Mouse (Mus musculus) spleen, postnatal 14 days (tissue): ENCODE measurements around the gene Exosc2.
"Not testable (repeated sequence)": the region's sequence is repeated elsewhere in the genome, so short reads cannot be mapped to it uniquely, and the experiment has no call there.

ENCODE experiments used
- DNase-seq, 2 experiments: peaks; one replicate each; pipeline ENCODE4 v3.0.0; 2021 to 2022; ENCODE audit warnings: low spot score in 2 of 2

Exosc2 gene

DNA sequence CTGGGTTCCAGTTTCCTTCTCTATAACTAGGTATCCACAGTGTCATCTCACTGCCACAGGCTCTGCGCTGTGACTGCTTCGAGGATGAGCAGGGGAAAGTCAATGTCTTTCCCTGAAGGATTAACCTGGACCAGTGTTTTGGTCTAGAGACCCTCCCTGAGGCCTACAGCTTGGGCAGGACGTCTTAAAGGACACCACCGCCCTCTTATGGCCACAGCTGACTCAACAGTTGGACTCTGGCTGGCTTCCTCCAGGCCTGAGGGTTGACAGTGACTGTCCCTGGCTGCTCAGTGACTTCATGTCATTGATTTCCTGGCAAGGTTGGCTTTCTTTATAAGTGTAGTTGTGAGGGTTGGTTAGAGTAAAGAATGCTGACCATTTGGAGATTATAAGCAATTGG is 3.2 kb upstream of the Exosc2 start:
- DNase-seq, result no peak

DNA sequence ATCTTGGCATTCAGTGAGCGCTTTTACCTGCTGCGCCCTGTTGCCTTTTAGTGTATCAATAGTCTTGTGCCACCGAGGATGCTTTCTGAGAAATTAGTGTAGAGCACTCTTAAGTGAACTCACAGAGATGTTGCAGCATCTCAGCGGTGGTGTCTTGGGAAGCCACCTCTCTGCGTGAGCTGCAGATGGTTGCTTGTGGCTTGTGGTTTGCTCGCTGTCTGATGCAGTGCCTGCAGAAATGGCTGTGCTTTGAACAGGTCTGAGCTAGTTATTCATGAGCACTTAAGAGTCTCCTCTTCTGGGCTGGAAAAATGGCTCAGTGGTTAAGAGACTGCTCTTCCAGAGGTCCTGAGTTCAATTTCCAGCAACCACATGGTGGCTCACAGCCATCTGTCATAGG is 8.1 kb downstream of the Exosc2 start:
- DNase-seq, result no peak

GRCm38 (mm10) chr2:31681051-31681707 is 10.7 kb downstream of the Exosc2 start:
- not testable (repeated sequence) for DNase-seq

- no peak for DNase-seq
Observed at GRCm38 (mm10) chr2:31681731-31682235, 11.3 kb downstream of the Exosc2 start.

DNA sequence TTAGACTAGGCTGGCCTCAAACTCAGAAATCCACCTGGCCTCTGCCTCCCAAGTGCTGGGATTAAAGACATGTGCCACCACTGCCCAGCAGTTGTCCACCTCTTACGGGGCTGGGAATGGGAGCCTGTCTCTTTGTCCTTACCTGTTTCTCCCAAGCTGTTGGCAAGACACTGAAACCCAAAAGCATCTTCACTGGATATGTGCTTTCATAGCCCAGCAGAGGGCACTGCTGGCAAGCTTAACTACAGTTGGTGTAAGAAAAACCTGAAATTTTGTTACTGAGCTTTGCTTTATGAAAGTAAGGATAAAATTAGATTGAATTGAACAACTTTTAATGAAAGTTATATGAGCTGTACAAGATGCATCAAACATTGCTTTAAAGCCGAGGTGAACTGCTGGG is 13.2 kb downstream of the Exosc2 start:
- DNase-seq, result peak in 1 of 2 experiments; percentile 36

DNA sequence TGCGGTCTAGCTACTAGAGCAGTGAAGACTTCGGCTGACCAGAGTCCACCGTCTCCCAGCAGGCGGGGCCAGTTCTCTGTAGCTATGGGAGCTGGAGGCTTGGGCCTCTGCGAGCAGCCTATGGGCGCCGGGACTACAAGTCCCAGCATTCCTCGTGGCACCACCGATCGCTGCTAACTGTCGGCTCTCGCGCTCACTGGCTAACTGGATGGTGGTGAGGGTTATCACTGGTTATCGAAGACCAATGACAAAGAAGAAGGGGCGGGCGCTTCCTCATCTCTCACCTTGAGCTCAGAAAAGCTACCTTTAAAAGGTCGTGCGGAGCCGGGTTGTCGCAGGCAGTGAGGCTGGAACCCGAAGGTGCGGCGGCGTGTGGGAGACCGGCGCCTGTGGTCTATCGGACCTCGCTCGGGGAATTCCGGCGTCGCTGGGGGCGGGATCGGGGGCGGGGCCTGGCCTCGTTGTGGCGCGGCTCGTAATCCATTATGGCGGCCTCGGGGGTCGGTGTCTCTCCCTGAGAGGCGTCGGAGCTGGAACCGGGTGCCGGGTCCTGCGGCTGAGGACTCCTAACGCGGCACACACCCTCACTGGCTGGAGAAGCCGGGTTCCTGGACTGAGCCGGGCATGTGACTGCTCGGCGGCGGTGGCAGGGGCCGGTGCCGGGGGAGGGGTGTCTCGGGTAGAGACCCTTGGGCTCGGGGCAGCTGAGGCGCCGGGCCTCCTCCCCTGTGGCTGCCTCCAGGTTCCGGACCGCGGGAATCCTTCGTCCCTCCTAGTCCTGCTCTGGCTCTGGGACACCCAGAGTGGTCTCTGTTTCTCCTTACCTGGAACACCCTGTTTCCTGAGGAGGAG is 17.8 kb downstream of the Exosc2 start, which contains the start of gene Abl1:
TSS of gene Abl1 (plus strand) at position 303 of the 852 bp plus-strand sequence.
- DNase-seq, result peak; percentile 82 to 88

DNA sequence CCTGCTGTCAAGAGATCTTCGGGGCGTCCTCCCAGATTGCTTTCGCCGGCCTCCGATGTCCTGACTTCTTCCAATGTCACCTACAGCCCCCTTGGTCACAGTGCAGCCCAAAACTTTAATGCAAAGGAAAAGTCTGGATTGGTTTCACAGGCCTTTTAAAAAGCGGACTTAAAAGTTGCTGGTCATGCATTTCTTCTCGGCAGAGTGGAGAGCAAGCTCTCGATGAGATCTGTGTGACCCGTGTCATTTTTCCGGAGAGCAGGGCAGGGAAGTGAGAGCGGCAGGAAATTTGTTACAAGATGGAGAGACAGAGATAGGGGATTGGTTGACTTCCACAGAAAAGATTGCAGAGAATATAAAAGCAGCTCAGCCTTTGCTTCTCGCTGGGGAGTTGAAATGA is 18.5 kb downstream of the Exosc2 start:
- DNase-seq, result no peak

GRCm38 (mm10) chr2:31690063-31690462 is 19.5 kb downstream of the Exosc2 start:
- DNase-seq, result no peak

DNA sequence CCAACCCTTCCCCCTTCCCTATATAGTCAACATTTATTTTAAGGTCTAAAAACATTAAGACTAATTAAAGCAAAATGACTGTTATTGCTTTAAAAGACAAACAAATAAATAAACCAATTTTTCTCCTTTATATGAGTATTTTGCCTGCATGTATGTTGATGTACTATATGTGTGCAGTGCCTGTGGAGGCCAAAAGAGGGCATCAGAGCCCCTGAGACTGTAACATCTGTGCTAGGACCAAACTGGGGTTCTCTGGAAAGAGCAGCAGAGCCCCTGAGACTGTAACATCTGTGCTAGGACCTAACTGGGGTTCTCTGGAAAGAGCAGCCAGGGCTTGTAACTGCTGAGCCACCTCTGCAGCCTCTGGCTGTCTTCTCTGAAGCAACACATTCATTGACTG is 27.7 kb downstream of the Exosc2 start:
- DNase-seq, result no peak

DNA sequence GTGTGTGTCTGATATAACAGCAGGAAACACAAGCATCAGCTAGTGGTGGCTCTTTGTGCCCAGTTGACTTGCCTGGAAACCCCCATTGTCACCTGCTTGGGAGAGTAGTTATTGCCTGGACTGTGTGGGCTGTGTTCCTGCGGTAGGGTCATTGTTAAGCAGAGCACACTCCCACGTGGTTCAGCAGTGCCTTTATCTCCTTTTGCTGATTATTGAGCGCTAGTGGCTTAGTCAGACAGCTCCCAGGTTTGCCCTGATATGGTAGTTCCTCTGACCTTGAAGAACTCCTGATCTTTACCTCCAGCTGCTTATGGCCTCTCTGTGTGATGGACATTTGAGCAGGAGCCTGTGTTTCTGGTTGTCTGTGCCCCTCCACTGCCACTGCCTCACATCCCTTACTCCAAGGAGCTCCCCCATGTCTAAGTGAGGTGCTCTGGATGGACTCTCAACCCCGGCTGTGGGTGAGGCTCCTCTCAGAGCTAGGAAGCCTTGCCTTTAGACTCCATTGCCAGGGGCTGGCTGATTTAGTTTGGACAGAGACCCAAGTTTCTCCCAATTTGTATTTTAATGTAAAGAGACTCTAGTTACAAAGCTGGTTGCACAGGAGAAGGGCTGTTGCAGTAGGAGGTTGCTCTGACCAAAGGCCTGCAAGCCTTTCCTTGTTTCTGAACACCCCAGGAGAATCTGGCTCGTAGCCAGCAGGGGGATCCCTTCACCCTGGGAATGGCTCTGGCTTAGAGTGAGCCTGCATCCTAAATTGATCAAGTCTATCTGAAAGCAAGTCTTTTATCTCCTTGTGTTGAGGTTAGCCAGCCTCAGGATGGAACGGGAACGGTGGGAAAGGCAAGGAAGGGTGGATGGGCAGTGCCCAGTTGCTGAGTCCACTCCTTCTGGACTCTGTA is 30.3 kb downstream of the Exosc2 start:
- DNase-seq, result no peak

GRCm38 (mm10) chr2:31703226-31703625 is 32.7 kb downstream of the Exosc2 start:
- no peak for DNase-seq

- no peak for DNase-seq
Observed at GRCm38 (mm10) chr2:31705914-31706313, 35.4 kb downstream of the Exosc2 start.

DNA sequence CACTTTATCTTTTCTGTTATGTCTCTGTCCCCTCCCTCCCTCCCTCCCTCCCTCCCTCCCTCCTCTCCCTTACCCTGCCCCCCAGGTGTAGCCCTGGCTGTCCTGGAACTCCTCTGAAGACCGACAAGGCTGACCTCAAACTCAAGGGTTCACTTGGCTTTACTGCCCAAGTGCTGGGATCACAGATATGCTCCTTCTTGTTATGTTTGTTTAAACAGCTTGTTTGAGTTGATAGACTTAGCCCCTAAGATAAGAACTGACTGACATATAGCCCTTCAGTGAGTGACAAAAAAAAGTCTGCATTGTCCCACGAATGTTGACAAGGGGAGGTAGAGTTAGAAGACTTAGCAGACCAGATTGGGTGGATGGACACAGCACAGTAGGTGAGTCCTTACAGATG is 36.0 kb downstream of the Exosc2 start:
- DNase-seq, result no peak

DNA sequence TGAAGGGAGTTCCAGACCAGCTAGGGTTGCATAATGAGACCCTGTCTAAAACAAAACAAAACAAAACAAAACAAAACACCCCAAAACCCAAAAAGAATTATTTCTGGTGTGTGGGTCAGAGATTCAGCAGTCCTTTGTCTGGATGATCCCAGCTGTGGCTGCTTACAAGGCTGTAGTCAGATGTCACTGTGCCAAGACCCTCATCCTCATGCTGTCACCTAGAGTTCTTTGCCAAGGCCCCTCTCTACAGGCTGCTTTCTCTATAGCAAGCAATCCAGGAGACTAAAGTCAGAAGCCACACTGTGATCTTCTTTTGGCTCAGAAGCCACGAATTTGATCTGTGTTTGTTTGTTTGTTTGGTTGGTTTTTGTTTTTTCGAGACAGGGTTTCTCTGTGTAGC is 42.2 kb downstream of the Exosc2 start:
- DNase-seq, result no peak

DNA sequence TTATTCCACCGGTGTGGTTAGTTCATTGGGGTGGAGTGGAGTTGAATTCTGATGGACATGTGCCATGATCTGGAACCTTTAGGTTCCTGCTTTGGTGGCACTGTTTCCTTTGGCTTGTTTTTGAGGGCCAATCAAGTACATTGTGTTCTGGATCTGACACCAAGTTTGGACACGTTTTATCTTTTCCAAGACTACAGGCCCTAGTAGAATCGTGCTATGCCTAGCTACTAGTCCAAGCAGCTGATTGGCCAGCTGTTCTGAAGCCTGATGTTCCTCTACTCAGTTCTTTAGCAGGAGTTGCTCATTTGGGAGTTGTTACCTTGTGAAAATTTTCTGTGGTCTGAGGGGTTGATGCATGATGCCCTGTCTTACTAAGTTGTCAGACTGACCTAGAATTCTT is 43.3 kb downstream of the Exosc2 start:
- no peak for DNase-seq

GRCm38 (mm10) chr2:31714780-31715179 is 44.3 kb downstream of the Exosc2 start:
- no peak for DNase-seq

- no peak for DNase-seq
Observed at GRCm38 (mm10) chr2:31715985-31716384, 45.5 kb downstream of the Exosc2 start.

- no peak for DNase-seq
Observed at GRCm38 (mm10) chr2:31719202-31719880, 48.8 kb downstream of the Exosc2 start.

- DNase-seq, result no peak
Observed at GRCm38 (mm10) chr2:31719944-31720343, 49.4 kb downstream of the Exosc2 start.

DNA sequence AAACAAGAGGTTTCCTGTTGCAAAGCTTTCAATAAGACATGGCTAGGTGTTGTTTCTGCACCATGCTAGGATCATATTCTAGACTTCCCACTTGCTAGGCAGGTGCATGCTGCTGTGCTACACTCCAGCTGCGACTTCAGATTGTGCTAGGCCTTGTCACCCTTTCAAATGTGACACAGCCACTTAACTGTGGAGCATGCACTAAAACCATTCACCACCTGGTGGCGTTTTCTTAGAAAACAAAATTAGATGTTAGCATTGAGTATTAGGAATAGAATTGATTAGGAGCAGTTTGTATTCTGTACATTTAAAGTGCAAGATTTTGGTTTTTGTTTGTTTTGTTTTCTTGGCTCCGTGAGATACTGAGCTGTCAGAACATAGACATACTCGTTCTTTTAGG is 50.3 kb downstream of the Exosc2 start:
- peak in 1 of 2 experiments; percentile 10 for DNase-seq
